Mouse (Mus musculus) embryonic stem cell, embryonic (primary cell): ENCODE data around the gene Ecel1.

ENCODE experiments used
- CTCF ChIA-PET, 4 experiments: fragments of 300-600 bp in 2 of 4; fragments of 350-600 bp in 2 of 4; sonication (Branson Sonifier 250); formaldehyde crosslinking; loops; one replicate each; lab custom pipeline; 2022; ENCODE audit warnings: inconsistent platforms in 2 of 4; lab: Charles Lee
- POLR2A ChIA-PET, 4 experiments: fragments of 300-600 bp in 2 of 4; fragments of 350-600 bp in 2 of 4; sonication (Branson Sonifier 250); formaldehyde crosslinking; loops; one replicate each; lab custom pipeline; 2022; ENCODE audit warnings: antibody characterized with exemption in 4 of 4, inconsistent platforms in 1 of 4; lab: Charles Lee

Gene Ecel1

GRCm38 (mm10) chr1:87156199-87156587 lies at the start of gene Ecel1:
Ecel1 (minus strand) TSS chr1:87156521.
- ChIA-PET POLR2A (interaction anchor here in 3 of 4 experiments (0.6 to 2.7 kb wide), 16 partner anchors 9 to 733 kb away, joined by 3 to 11 read pairs (median 3); partner anchors contain the start of genes Gigyf2 (in 1 of the 3) and Pde6d (in 1 of the 3)), CTCF (interaction anchor here in 3 of 4 experiments (0.6 to 1.3 kb wide), 8 partner anchors 17 to 166 kb away, joined by 3 to 12 read pairs (median 3); no protein-coding TSS in a partner anchor)

DNA sequence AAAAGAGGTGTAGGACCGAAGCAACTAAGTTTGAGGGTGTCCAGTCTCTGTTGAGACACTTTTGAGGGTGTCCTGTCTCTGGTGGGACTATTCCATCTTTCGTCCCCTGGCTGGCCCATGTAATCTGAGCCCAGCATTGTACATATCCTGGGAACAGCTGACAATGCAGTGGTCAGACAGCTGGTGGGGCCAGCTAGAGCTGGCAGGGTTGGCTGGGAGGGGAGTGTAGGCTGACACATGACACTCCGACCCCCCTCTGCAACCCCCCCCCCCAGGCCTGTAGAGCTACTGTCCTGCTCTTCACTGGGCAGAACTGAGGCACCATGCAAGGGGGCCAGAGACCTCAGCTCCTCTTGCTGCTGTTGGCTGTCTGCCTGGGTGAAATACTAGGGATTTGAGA lies 49.2 kb upstream of the Ecel1 start:
- ChIA-PET CTCF (interaction anchor here in 3 of 4 experiments (0.5 to 7.0 kb wide), 4 partner anchors 18 to 72 kb away, joined by 4 to 40 read pairs (median 6); no protein-coding TSS in a partner anchor), POLR2A (interaction anchor here in 1 of 4 experiments (0.5 to 3.2 kb wide), 6 partner anchors 9 to 641 kb away, joined by 3 to 16 read pairs (median 4); no protein-coding TSS in a partner anchor)

GRCm38 (mm10) chr1:87205038-87205437 lies 48.7 kb upstream of the Ecel1 start:
- CTCF ChIA-PET, result interaction anchor here in 3 of 4 experiments (0.5 to 7.0 kb wide), 3 partner anchors 18 to 58 kb away, joined by 5 to 40 read pairs (median 6); no protein-coding TSS in a partner anchor
- POLR2A ChIA-PET, result interaction anchor here in 1 of 4 experiments (0.5 to 3.2 kb wide), 6 partner anchors 10 to 640 kb away, joined by 3 to 16 read pairs (median 4); no protein-coding TSS in a partner anchor

DNA sequence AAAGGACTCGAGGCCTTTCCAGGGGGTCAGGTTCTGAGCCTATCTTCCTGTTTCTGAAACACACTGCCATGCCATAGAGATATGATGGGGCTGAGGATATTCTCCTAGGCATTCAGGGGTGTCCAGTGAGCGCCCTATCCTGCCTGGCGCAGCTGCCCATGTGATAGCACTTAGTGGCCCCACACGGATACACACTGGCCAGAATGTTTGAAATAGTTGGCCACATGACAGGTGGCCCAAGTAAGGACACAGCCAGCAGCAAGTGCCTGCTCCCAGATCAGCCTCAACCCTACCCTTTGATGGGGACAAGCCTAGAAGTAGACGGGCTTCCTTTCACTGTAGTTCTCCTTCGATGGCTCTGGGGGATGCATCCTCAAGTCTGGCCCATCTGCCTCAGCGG lies 48.1 kb upstream of the Ecel1 start, which contains the start of gene Chrng:
Gene Chrng (plus strand): TSS at position 193 of the 400 bp plus-strand sequence.
- ChIA-PET CTCF (interaction anchor here in 2 of 4 experiments (2.1 to 7.0 kb wide), 3 partner anchors 17 to 18 kb away, joined by 5 to 40 read pairs (median 30); no protein-coding TSS in a partner anchor), POLR2A (interaction anchor here in 1 of 4 experiments (0.6 kb wide), 1 partner anchor 25 kb away, joined by 4 read pairs; no protein-coding TSS in a partner anchor)

DNA sequence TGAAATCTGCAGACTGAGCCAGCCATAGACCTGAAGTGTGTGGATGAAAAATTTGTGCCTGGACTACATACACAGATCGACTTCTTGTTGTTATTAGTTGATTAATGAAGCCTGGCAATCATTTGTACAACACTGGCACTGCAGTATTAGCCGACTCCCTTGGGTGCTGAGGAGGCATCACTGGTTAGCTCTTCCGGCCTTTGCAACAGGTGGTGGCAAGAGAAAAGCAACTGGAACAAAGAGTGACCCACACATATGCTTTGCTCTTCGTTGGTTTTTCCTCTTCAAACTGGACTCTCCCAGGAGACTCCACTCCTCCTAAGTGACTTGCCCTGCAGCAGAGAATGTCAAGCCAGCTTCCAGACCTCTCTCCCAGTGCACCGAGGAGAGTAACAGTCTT lies 47.5 kb upstream of the Ecel1 start:
- ChIA-PET CTCF (interaction anchor here in 2 of 4 experiments (6.1 to 7.0 kb wide), 2 partner anchors 17 kb away, joined by 30 to 40 read pairs; no protein-coding TSS in a partner anchor), POLR2A (interaction anchor here in 2 of 4 experiments (0.5 to 2.3 kb wide), 4 partner anchors 9 to 157 kb away, joined by 3 to 6 read pairs (median 4); no protein-coding TSS in a partner anchor)

GRCm38 (mm10) chr1:87201848-87202247 lies 45.5 kb upstream of the Ecel1 start:
- POLR2A ChIA-PET, result interaction anchor here in 2 of 4 experiments (0.9 to 2.3 kb wide), 4 partner anchors 11 to 24 kb away, joined by 3 to 6 read pairs (median 5); no protein-coding TSS in a partner anchor
- CTCF ChIA-PET, result interaction anchor here in 3 of 4 experiments (1.2 to 7.0 kb wide), 3 partner anchors 15 to 16 kb away, joined by 8 to 40 read pairs (median 30); no protein-coding TSS in a partner anchor

GRCm38 (mm10) chr1:87200811-87201210 lies 44.5 kb upstream of the Ecel1 start:
- ChIA-PET POLR2A (interaction anchor here in 2 of 4 experiments (0.7 to 1.3 kb wide), 5 partner anchors 10 to 676 kb away, joined by 3 to 5 read pairs (median 4); partner anchors contain the start of gene Chrnd (in 1 of the 2)), CTCF (interaction anchor here in 3 of 4 experiments (1.2 to 7.0 kb wide), 4 partner anchors 14 kb away, joined by 3 to 40 read pairs (median 19); no protein-coding TSS in a partner anchor)

- POLR2A ChIA-PET, result interaction anchor here in 2 of 4 experiments (0.6 to 2.2 kb wide), 5 partner anchors 11 to 66 kb away, joined by 3 to 7 read pairs (median 4); no protein-coding TSS in a partner anchor
- CTCF ChIA-PET, result interaction anchor here in 3 of 4 experiments (0.6 to 7.0 kb wide), 6 partner anchors 11 to 140 kb away, joined by 3 to 40 read pairs (median 18); no protein-coding TSS in a partner anchor
These were observed 42.1 kb upstream of the Ecel1 start for GRCm38 (mm10) chr1:87198119-87199065.

- ChIA-PET POLR2A (interaction anchor here in 3 of 4 experiments (0.6 to 3.5 kb wide), 5 partner anchors 12 to 559 kb away, joined by 3 to 13 read pairs (median 4); partner anchors contain the start of genes Atg16l1 (in 1 of the 3) and Efhd1 (in 1 of the 3)), CTCF (interaction anchor here in 2 of 4 experiments (0.7 to 4.9 kb wide), 3 partner anchors 11 to 98 kb away, joined by 3 to 35 read pairs (median 3); no protein-coding TSS in a partner anchor)
These were observed 41.0 kb upstream of the Ecel1 start for GRCm38 (mm10) chr1:87197296-87197695.

DNA sequence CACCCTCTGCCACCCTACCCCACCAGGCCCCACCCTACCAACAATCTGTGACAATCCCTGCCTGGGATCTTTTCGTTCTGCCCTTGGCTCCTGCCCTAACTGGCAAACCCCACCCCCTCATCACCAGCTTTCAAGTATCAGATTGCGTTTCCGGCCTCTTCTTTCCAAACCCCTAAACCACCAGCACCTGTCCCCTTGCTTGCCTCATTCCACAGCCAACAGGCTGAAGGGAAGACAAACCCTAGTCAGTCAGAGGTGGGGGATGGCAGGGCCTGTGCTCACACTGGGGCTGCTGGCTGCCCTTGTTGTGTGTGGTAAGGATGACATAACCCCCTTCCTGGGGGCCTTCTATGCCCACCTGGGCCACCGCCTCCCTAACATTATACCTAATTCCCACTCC lies 34.1 kb upstream of the Ecel1 start, which contains the start of gene Chrnd:
Gene Chrnd (plus strand): TSS at position 179 of the 400 bp plus-strand sequence.
- POLR2A ChIA-PET, result interaction anchor here in 3 of 4 experiments (0.6 to 1.3 kb wide), 9 partner anchors 10 to 666 kb away, joined by 3 to 7 read pairs (median 4); no protein-coding TSS in a partner anchor
- CTCF ChIA-PET, result interaction anchor here in 2 of 4 experiments (0.6 to 1.4 kb wide), 4 partner anchors 15 to 119 kb away, joined by 3 to 4 read pairs (median 4); no protein-coding TSS in a partner anchor

DNA sequence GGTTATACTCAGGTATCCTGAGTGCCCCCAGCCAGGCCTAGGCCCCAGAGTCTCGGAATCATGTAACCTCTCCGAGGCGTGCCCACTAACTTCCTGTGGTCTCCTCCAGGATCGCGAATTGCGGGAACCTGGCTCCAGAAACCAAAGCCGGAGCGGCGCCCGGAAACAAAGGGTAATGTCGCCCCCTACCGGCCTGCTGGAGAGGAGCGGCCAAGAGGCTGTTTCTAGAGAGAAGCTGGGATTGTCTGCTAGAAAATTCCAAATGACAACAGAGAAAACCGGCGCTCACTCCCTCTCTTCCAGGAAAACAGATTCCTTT lies 30.7 kb upstream of the Ecel1 start:
- CTCF ChIA-PET, result interaction anchor here (0.5 to 5.0 kb wide), 101 partner anchors 8 to 742 kb away, joined by 3 to 89 read pairs (median 4); partner anchors contain the start of genes Chrng (in 2 of the 4), Akp3 (in 1 of the 4), Atg16l1 (in 1 of the 4) and Ecel1 (in 1 of the 4)
- POLR2A ChIA-PET, result interaction anchor here in 3 of 4 experiments (0.9 to 3.6 kb wide), 33 partner anchors 8 to 720 kb away, joined by 3 to 26 read pairs (median 5); partner anchors contain the start of genes Ecel1 (in 2 of the 3) and Gigyf2 (in 2 of the 3)

GRCm38 (mm10) chr1:87186261-87187036 lies 30.1 kb upstream of the Ecel1 start:
- CTCF ChIA-PET, result interaction anchor here (0.5 to 5.0 kb wide), 83 partner anchors 9 to 719 kb away, joined by 3 to 89 read pairs (median 4); partner anchors contain the start of genes Chrng (in 2 of the 4), Akp3 (in 1 of the 4), Atg16l1 (in 1 of the 4) and Ecel1 (in 1 of the 4)

GRCm38 (mm10) chr1:87185526-87185925 lies 29.2 kb upstream of the Ecel1 start:
- ChIA-PET POLR2A (interaction anchor here in 3 of 4 experiments (0.6 to 3.6 kb wide), 17 partner anchors 10 to 1272 kb away, joined by 3 to 26 read pairs (median 5); partner anchors contain the start of genes Ecel1 (in 1 of the 3) and Gigyf2 (in 1 of the 3)), CTCF (interaction anchor here (0.5 to 5.0 kb wide), 38 partner anchors 10 to 669 kb away, joined by 3 to 89 read pairs (median 4); partner anchors contain the start of genes Gigyf2 (in 2 of the 4) and Chrng (in 1 of the 4))

More at GRCm38 (mm10) chr1:87186261-87187036, 30.1 kb upstream of the Ecel1 start:
- POLR2A ChIA-PET, result interaction anchor here in 3 of 4 experiments (0.6 to 3.6 kb wide), 40 partner anchors 9 to 719 kb away, joined by 3 to 26 read pairs (median 5); partner anchors contain the start of genes Ecel1 (in 2 of the 3) and Gigyf2 (in 2 of the 3)

DNA sequence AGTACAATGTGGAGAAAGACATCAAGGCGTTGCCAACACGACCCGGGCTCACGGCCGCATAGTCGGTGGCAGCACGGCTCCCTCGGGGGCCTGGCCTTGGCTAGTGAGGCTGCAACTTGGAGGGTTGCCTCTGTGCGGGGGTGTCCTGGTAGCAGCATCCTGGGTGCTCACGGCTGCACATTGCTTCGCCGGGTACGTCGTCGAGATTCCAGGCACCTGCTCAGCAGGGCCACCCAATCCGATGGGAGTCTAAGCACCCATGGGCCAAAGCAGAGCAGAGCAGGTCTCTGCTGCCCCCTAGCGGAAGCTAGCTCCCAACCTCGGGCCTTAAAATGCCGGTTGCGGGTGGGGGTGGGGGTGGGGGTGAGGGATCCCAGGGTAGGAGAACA lies 28.4 kb upstream of the Ecel1 start:
- ChIA-PET CTCF (interaction anchor here (0.5 to 5.0 kb wide), 36 partner anchors 9 to 793 kb away, joined by 3 to 89 read pairs (median 4); partner anchors contain the start of genes Gigyf2 (in 2 of the 4) and Chrng (in 1 of the 4)), POLR2A (interaction anchor here in 3 of 4 experiments (0.5 to 2.2 kb wide), 14 partner anchors 9 to 767 kb away, joined by 3 to 13 read pairs (median 3); partner anchors contain the start of gene Ecel1 (in 2 of the 3))
